Mouse (Mus musculus) heart, postnatal 0 days (tissue): ENCODE measurements at regions not wholly inside any gene's neighbourhood (a gene's known extent, or its start where the extent isn't known, plus 50 kb on each side); places are given as distances from the start of the nearest gene placed in this dataset.

Experiments
- ATAC-seq: fragments of 200-750 bp; cut with Nextera tagmentation; 2 replicates; pipeline ENCODE4 v1.8.0; 2017; ENCODE audit warnings: low read depth, moderate number of reproducible peaks, moderate library complexity; ENCODE audit not compliant: insufficient read depth
- DNase-seq: peaks from one replicate; pipeline ENCODE4 v3.0.0-alpha.2; 2016; ENCODE audit warnings: low spot score
- H3K27ac ChIP-seq: fragments of 300-500 bp; sonication (generic); 2 replicates; pipeline ENCODE4 v1.5.1; 2014; ENCODE audit warnings: low read depth, mild to moderate bottlenecking
- H3K27me3 ChIP-seq: fragments of 300-500 bp; sonication (generic); 2 replicates; pipeline ENCODE4 v1.6.1; 2014; ENCODE audit warnings: low read length, mixed read lengths; ENCODE audit not compliant: control insufficient read depth, insufficient read depth
- H3K36me3 ChIP-seq: fragments of 300-500 bp; sonication (generic); replicated peaks from 2 replicates; pipeline ENCODE4 v1.6.1; 2014; ENCODE audit warnings: low read length, mixed read lengths; ENCODE audit not compliant: control insufficient read depth, insufficient read depth
- H3K4me1 ChIP-seq: fragments of 300-500 bp; sonication (generic); 2 replicates; pipeline ENCODE4 v1.6.1; 2014; ENCODE audit warnings: antibody characterized with exemption; ENCODE audit not compliant: control insufficient read depth, insufficient read depth
- H3K4me2 ChIP-seq: fragments of 300-500 bp; sonication (generic); 2 replicates; pipeline ENCODE4 v1.6.1; 2014; ENCODE audit warnings: low read depth, mild to moderate bottlenecking, low read length, moderate library complexity
- H3K4me3 ChIP-seq: fragments of 300-500 bp; sonication (generic); 2 replicates; pipeline ENCODE4 v1.5.1; 2014; ENCODE audit warnings: low read depth, low read length
- H3K9ac ChIP-seq: fragments of 300-500 bp; sonication (generic); replicated peaks from 2 replicates; pipeline ENCODE4 v1.6.1; 2014; ENCODE audit warnings: low read depth, low read length, mixed read lengths
- H3K9me3 ChIP-seq: fragments of 300-500 bp; sonication (generic); replicated peaks from 2 replicates; pipeline ENCODE4 v1.6.1; 2016; ENCODE audit warnings: low read length; ENCODE audit not compliant: control insufficient read depth
- CTCF ChIP-seq: IDR thresholded peaks from 2 replicates; pipeline ENCODE4 v1.5.1; 2016; ENCODE audit warnings: antibody characterized with exemption, control low read depth, low read depth
- EP300 ChIP-seq: IDR thresholded peaks from 2 replicates; pipeline ENCODE4 v1.6.1; 2016; ENCODE audit warnings: antibody characterized with exemption, low read depth
- WGBS: fragments of 180-500 bp; shearing (Covaris S2); extraction: QIAGEN DNeasy Blood & Tissue Kit; methylation state at CpG from one replicate; pipeline ENCODE4 v1.1.7; 2014; 5-methylcytosine and 5-hydroxymethylcytosine counted together

DNA sequence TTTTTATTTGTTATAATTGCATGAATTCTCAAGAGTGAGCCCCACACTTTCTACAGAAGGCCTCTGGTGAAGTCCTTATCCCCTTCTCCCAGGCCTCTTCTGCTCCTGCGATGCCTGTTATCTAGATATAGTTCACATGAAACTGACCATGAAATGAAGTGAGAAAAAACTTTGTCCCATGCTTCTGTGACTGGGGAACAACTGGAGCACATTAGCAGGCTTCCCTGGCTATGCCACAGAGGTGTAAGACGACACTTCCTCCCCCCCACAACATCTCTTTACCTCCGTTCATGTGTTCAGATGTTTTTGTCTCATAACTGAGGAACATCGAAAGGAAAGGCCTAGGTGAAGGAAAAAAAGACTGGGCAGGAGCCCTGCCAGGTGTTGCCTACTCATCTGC lies 174.7 kb downstream of the Lurap1l start:
- no peaks in the 10 kb centered on the region for H3K9me3 ChIP-seq
- no peak for DNase-seq
- no peak overlapping the region for H3K9ac ChIP-seq
- H3K4me3 ChIP-seq = no peak overlapping the region
- WGBS = 47% methylated on average over 4 of the region's 4 CpGs
- TF ChIP-seq EP300 = no peak
- no peak for TF ChIP-seq CTCF
- no peaks in the 10 kb centered on the region for H3K36me3 ChIP-seq
- H3K4me1 ChIP-seq = no peaks in the 10 kb centered on the region
- ATAC-seq = no peak
- H3K4me2 ChIP-seq = no peak overlapping the region
- H3K27ac ChIP-seq = no peak overlapping the region
- H3K27me3 ChIP-seq = no peaks in the 10 kb centered on the region

DNA sequence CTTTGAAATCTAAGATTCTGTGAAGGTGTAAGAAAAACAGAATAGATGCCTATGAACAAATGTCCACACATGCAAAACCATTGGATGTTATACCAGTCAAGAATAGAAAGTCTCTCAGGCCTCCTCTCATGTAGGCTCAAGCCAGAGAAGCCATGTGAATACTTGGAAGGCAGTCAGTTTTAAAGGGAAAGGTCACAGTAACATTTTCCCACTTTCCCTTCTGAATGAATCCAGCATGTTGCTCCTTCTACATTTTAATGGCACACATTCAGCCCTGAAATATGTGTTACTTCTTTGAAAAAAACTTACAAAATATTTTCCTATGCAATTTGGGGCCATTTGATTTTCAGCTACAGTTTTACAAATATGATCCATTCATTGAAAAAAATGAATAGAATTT lies 186.1 kb downstream of the Lurap1l start:
- ATAC-seq (no peak), DNase-seq (no peak)
- Histone ChIP-seq H3K4me2 (no peak overlapping the region), H3K27ac (no peak overlapping the region), H3K36me3 (no peaks in the 10 kb centered on the region), H3K4me3 (no peak overlapping the region), H3K9me3 (no peaks in the 10 kb centered on the region), H3K9ac (no peak overlapping the region), H3K27me3 (no peaks in the 10 kb centered on the region), H3K4me1 (no peaks in the 10 kb centered on the region)
- no peak for TF ChIP-seq EP300
- TF ChIP-seq CTCF = no peak

DNA sequence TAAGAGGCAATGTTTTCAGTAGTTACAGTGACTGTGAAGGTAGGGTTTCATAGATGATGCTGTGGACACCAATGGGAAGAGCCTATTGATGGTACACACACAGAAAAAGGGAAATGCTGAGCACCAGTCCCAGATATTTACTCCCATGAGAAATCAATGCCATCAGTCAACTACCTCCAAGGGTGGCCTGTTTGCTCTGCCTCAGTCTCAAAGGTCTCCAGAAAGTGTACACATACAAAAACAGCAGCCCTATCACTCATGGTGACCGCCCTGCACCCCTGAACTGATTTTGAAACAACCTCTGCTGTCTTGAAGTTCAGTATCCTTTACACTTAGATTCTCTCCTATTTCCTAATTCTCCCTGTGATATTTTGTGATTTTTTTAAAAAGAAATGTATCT lies 187.2 kb downstream of the Lurap1l start:
- Histone ChIP-seq H3K9me3 (no peaks in the 10 kb centered on the region), H3K27me3 (no peaks in the 10 kb centered on the region), H3K36me3 (no peaks in the 10 kb centered on the region), H3K4me2 (no peak overlapping the region), H3K27ac (no peak overlapping the region), H3K4me3 (no peak overlapping the region), H3K9ac (no peak overlapping the region), H3K4me1 (no peaks in the 10 kb centered on the region)
- ATAC-seq = no peak
- no peak for DNase-seq
- no peak for TF ChIP-seq CTCF
- TF ChIP-seq EP300 = no peak
- WGBS = 81% methylated on average over 1 of the region's 1 CpGs

DNA sequence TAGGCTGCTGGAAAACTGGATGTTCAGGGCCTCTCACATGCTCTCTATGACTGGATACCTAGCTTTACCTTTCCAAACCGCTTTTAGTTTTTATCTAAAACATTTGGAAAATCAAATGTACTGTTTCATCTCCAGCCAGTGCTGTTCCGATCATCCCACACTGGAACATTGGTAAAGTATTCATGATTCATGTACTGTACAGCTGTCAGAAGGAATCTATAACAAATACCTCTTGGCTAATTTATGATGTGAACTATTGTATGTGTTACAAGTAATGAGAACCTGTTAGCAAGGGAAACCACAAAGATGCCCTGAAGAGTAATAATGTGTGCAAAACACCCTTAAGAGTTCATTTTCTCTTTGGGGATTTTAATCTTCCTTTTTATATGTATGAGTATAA lies 190.6 kb downstream of the Lurap1l start:
- WGBS = 72% methylated on average over 2 of the region's 2 CpGs

GRCm38 (mm10) chr4:81111307-81111706 lies 200.9 kb downstream of the Lurap1l start:
- Histone ChIP-seq H3K36me3 (no peaks in the 10 kb centered on the region), H3K27me3 (no peaks in the 10 kb centered on the region), H3K27ac (no peak overlapping the region), H3K4me1 (no peaks in the 10 kb centered on the region), H3K9ac (no peak overlapping the region), H3K9me3 (no peaks in the 10 kb centered on the region), H3K4me2 (no peak overlapping the region), H3K4me3 (no peak overlapping the region)
- TF ChIP-seq EP300 (no peak), CTCF (peak; percentile 24)
- ATAC-seq = no peak
- 48% methylated on average over 3 of the region's 3 CpGs for WGBS
- no peak for DNase-seq

More for the DNA sequence above, 190.6 kb downstream of the Lurap1l start:
- H3K36me3 ChIP-seq = no peaks in the 10 kb centered on the region
- H3K9me3 ChIP-seq = no peaks in the 10 kb centered on the region
- H3K27ac ChIP-seq = no peak overlapping the region
- H3K4me1 ChIP-seq = no peaks in the 10 kb centered on the region
- H3K4me2 ChIP-seq = no peak overlapping the region
- no peak overlapping the region for H3K9ac ChIP-seq
- ATAC-seq (no peak), DNase-seq (no peak)
- no peak overlapping the region for H3K4me3 ChIP-seq
- TF ChIP-seq CTCF (no peak), EP300 (no peak)
- no peaks in the 10 kb centered on the region for H3K27me3 ChIP-seq

DNA sequence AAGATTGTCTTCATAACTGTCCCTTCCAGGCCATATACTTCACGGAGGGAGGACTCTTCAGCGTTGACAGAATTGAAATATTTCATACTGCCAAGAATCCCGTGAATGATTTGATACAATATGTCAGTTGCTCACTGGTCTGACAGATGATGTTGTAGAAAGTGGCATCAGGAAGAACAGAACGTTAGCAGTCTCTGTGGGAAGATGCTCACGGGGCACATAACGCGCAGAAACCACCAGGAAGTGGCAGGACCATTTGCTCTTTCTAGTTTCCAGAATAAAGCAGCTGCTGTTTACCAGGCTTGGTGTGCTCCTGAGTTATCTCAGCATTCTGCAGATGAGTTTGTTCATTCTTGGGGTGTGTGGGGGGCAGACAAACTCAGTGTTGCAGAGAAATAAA lies 206.0 kb downstream of the Lurap1l start:
- TF ChIP-seq EP300 = no peak
- TF ChIP-seq CTCF = no peak
- H3K27me3 ChIP-seq = no peaks in the 10 kb centered on the region
- DNase-seq = no peak
- no peaks in the 10 kb centered on the region for H3K36me3 ChIP-seq
- no peaks in the 10 kb centered on the region for H3K4me1 ChIP-seq
- H3K4me2 ChIP-seq = no peak overlapping the region
- no peak overlapping the region for H3K27ac ChIP-seq
- H3K4me3 ChIP-seq = no peak overlapping the region
- no peaks in the 10 kb centered on the region for H3K9me3 ChIP-seq
- no peak for ATAC-seq
- 70% methylated on average over 7 of the region's 7 CpGs for WGBS
- no peak overlapping the region for H3K9ac ChIP-seq
